Mouse (Mus musculus) forebrain, embryonic 13.5 days (tissue): ENCODE data around the gene Pih1d1. TPM values are rescaled to one million over a fixed set of nuclear protein-coding genes. Genes with fewer than 3 reads are reported as not detected.

Source experiments
- ATAC-seq: fragments of 200-750 bp; cut with Nextera tagmentation; 2 replicates; pipeline ENCODE4 v1.8.0; 2017
- H3K27ac ChIP-seq: fragments of 300-500 bp; sonication (generic); 2 replicates; pipeline ENCODE4 v1.5.1; 2015; ENCODE audit warnings: inconsistent platforms, mild to moderate bottlenecking, moderate library complexity
- H3K27me3 ChIP-seq: fragments of 300-500 bp; sonication (generic); 2 replicates; pipeline ENCODE4 v1.6.1; 2015; ENCODE audit warnings: mild to moderate bottlenecking, inconsistent platforms
- H3K36me3 ChIP-seq: fragments of 300-500 bp; sonication (generic); 2 replicates; pipeline ENCODE4 v1.6.1; 2015; ENCODE audit warnings: mild to moderate bottlenecking, inconsistent platforms; ENCODE audit not compliant: poor library complexity, severe bottlenecking
- H3K4me1 ChIP-seq: fragments of 300-500 bp; sonication (generic); 2 replicates; pipeline ENCODE4 v1.6.1; 2015; ENCODE audit warnings: inconsistent platforms
- H3K4me2 ChIP-seq: fragments of 300-500 bp; sonication (generic); 2 replicates; pipeline ENCODE4 v1.6.1; 2015; ENCODE audit warnings: inconsistent platforms, mild to moderate bottlenecking, moderate library complexity
- H3K4me3 ChIP-seq: fragments of 300-500 bp; sonication (generic); 2 replicates; pipeline ENCODE4 v1.5.1; 2015; ENCODE audit warnings: mild to moderate bottlenecking, inconsistent platforms
- H3K9ac ChIP-seq: fragments of 300-500 bp; sonication (generic); 2 replicates; pipeline ENCODE4 v1.6.1; 2015; ENCODE audit warnings: mild to moderate bottlenecking, inconsistent platforms
- H3K9me3 ChIP-seq: fragments of 300-500 bp; sonication (generic); replicated peaks from 2 replicates; pipeline ENCODE4 v1.6.1; 2016; ENCODE audit warnings: inconsistent platforms
- WGBS: fragments of 180-500 bp; shearing (Covaris S2); methylation state at CpG from one replicate; pipeline ENCODE4 v1.1.7; 2015; 5-methylcytosine and 5-hydroxymethylcytosine counted together
- microRNA counts: library from miRNA; unstranded; fragments of <30 nt; microRNA quantifications from one replicate; lab custom pipeline; 2016
- microRNA-seq: library from miRNA; unstranded; fragments of <30 nt; microRNA quantifications from one replicate; pipeline ENCODE4, GENCODE M21; 2016
- polyA plus RNA-seq: library from polyadenylated mRNA; unstranded; fragments of >200 nt; fragmentation: Nextera tagmentation; extraction: Ambion mirVana; gene quantifications from 2 replicates; pipeline ENCODE4 v1.2.1, GENCODE M21; 2015

The Pih1d1 gene
- polyA plus RNA-seq, 1 experiment from 2014 or later = 97.5 TPM

DNA sequence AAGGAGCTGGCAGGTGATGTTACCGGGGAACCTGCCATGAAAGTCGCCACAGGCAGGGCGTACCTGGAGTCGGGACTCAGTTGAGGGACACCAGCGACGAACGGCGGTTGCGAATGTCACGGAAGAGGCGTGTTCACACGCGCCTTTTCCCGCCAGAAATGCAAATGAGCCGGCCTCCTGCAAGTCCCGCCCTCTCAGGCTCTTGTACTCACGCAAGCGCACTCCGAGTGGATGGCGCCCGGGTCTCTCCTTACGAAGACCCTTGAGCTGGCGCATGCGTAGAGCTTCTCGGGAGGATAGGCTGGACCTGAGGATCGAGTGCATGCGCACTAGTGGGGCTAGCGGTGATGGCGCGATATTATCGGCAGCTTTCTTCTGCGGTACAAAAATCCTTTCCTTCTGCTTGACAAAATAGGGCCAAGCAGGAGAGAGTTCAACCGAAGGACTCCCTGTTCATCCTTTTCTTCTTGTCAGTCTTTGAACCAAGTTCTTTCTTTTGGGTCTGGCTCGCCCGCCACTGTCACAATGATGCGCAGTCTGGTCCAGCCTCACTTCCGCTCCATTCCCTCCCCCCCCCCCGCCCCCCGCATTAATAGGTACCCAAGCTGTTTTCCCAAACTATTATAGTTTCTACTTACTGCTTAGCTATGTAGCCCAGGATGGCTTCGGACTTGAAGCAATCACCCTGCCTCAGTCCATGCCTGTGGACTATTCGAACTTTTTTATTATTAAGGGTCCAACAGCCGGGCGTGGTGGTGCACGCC lies 50.5 kb downstream of the Pih1d1 start, which contains the start of gene Ccdc155:
Ccdc155 (minus strand) TSS at position 513 of the 764 bp plus-strand sequence.
- H3K36me3 ChIP-seq = no peaks in the 10 kb centered on the region
- no peaks in the 10 kb centered on the region for H3K9me3 ChIP-seq
- H3K27ac ChIP-seq = 0 out of 2 replicates have a peak within 1 kb of the TSS, but pooled peaks have one; percentile 52
- WGBS = 9% methylated on average over 44 of the region's 44 CpGs
- peak within 1 kb of the TSS; percentile 45 for H3K4me3 ChIP-seq
- H3K4me1 ChIP-seq = 0 out of 2 replicates have a peak, but pooled peaks cover 4% of the 10 kb centered on the region
- peak within 1 kb of the TSS; percentile 61 for H3K9ac ChIP-seq
- H3K27me3 ChIP-seq = peaks cover 18% of the 10 kb centered on the region
- peak; percentile 98 for ATAC-seq
- H3K4me2 ChIP-seq = peak within 1 kb of the TSS; percentile 60

DNA sequence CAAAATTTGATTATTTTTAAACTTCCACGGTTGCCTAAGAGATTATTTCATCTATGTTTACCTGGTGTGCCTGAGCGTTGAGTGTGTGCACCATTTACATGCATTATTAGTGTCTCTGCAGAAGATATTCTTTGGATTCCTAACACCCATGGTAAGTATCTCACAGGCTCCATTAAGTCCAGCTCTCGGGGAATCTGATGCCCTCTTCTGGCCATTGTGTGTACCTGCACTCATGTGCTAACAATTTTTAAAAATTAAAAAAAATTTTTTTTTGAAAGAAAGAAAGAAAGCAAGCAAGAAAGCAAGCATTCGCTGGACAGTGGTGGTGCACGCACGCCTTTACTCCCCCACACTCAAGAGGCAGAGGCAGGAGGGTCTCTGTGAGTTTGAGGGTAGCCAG lies 54.2 kb downstream of the Pih1d1 start:
- Histone ChIP-seq H3K9ac (no peak overlapping the region), H3K4me2 (no peak overlapping the region), H3K9me3 (no peaks in the 10 kb centered on the region), H3K27ac (no peak overlapping the region), H3K36me3 (no peaks in the 10 kb centered on the region), H3K4me1 (0 out of 2 replicates have a peak, but pooled peaks cover 9% of the 10 kb centered on the region), H3K27me3 (peaks cover 41% of the 10 kb centered on the region), H3K4me3 (no peak overlapping the region)
- ATAC-seq = no peak
- WGBS = 86% methylated on average over 6 of the region's 6 CpGs

MicroRNAs within 50 kb of the gene (microRNA counts, 519-probe panel; counts per million panel counts)
- 2,399 counts per million, percentile 61 among the panel's probes with 10 or more counts for microRNA mmu-miR-150 (lab: Ali Mortazavi, UCI)

Small RNAs within 50 kb of the gene (microRNA-seq; reads per million reads assigned to microRNA genes)
- gene Mir150 (20.7 reads per million, percentile 30 among the genes with 10 or more reads in this experiment), gene Mir5121 (11.3 reads per million, percentile 25 among the genes with 10 or more reads in this experiment), gene Mir7055 (not detected)

Other genes starting within 250 kb of the Pih1d1 start
- gene Ap2a1, start 224.8 kb upstream of the Pih1d1 start, polyA plus RNA-seq = 81.7 and 87.2 TPM in 2 replicates
- 0.20 TPM in 1 of 2 replicates, not detected in the other for gene Tsks, start 211.1 kb upstream of the Pih1d1 start, polyA plus RNA-seq
- gene Cpt1c, start 179.5 kb upstream of the Pih1d1 start, polyA plus RNA-seq = 40.2 and 43.1 TPM in 2 replicates
- gene Prmt1, start 167.7 kb upstream of the Pih1d1 start, polyA plus RNA-seq = 815 and 859 TPM in 2 replicates
- gene Irf3, start 156.7 kb upstream of the Pih1d1 start, polyA plus RNA-seq = 67.9 and 72.7 TPM in 2 replicates
- gene Bcl2l12, start 155.6 kb upstream of the Pih1d1 start, polyA plus RNA-seq = 40.5 and 45.6 TPM in 2 replicates
- 35.8 and 38.9 TPM in 2 replicates for gene Scaf1, start 137.9 kb upstream of the Pih1d1 start, polyA plus RNA-seq
- gene Rras, start 136.3 kb upstream of the Pih1d1 start, polyA plus RNA-seq = 9.4 and 10.2 TPM in 2 replicates
- gene Prr12, start 101.4 kb upstream of the Pih1d1 start, polyA plus RNA-seq = 14.9 and 17.2 TPM in 2 replicates
- gene Nosip, start 91.9 kb upstream of the Pih1d1 start, polyA plus RNA-seq = 52.7 and 58.5 TPM in 2 replicates
- gene Prrg2, start 91.6 kb upstream of the Pih1d1 start, polyA plus RNA-seq = 14.7 and 14.8 TPM in 2 replicates
- gene Rcn3, start 62.1 kb upstream of the Pih1d1 start, polyA plus RNA-seq = 61.3 and 62.0 TPM in 2 replicates
- 8.0 and 9.9 TPM in 2 replicates for gene Fcgrt, start 50.5 kb upstream of the Pih1d1 start, polyA plus RNA-seq
- 1,342 and 1,406 TPM in 2 replicates for gene Rps11, start 29.9 kb upstream of the Pih1d1 start, polyA plus RNA-seq
- 998 and 1,188 TPM in 2 replicates for gene Rpl13a, start 25.5 kb upstream of the Pih1d1 start, polyA plus RNA-seq
- 0.13 and 0.31 TPM in 2 replicates for gene Gm45713, start 18.1 kb upstream of the Pih1d1 start, polyA plus RNA-seq
- gene Flt3l, start 17.9 kb upstream of the Pih1d1 start, polyA plus RNA-seq = 0.79 and 0.92 TPM in 2 replicates
- gene Aldh16a1, start 281 bp downstream of the Pih1d1 start, polyA plus RNA-seq = 35.6 and 36.4 TPM in 2 replicates
- 9.3 and 14.2 TPM in 2 replicates for gene Slc17a7, start 9.6 kb downstream of the Pih1d1 start, polyA plus RNA-seq
- not detected in 2 replicates for gene Gfy, start 25.3 kb downstream of the Pih1d1 start, polyA plus RNA-seq
- gene Pth2, start 26.7 kb downstream of the Pih1d1 start, polyA plus RNA-seq = not detected in 2 replicates
- 0.87 and 0.93 TPM in 2 replicates for gene Ccdc155, start 50.6 kb downstream of the Pih1d1 start, polyA plus RNA-seq
- gene Dkkl1, start 57.8 kb downstream of the Pih1d1 start, polyA plus RNA-seq = 0.59 and 0.63 TPM in 2 replicates
- 181 and 198 TPM in 2 replicates for gene Tead2, start 61.5 kb downstream of the Pih1d1 start, polyA plus RNA-seq
- 0.96 and 1.3 TPM in 2 replicates for gene Cd37, start 84.8 kb downstream of the Pih1d1 start, polyA plus RNA-seq
- gene Slc6a16, start 86.8 kb downstream of the Pih1d1 start, polyA plus RNA-seq = 0.11 and 0.23 TPM in 2 replicates
- not detected in 2 replicates for gene Slc6a21, start 123.2 kb downstream of the Pih1d1 start, polyA plus RNA-seq
- 5.0 and 6.4 TPM in 2 replicates for gene Trpm4, start 179.5 kb downstream of the Pih1d1 start, polyA plus RNA-seq
- 0.06 TPM in 1 of 2 replicates, not detected in the other for gene Hrc, start 181.0 kb downstream of the Pih1d1 start, polyA plus RNA-seq
- 12.0 and 12.7 TPM in 2 replicates for gene Ppfia3, start 212.7 kb downstream of the Pih1d1 start, polyA plus RNA-seq
- gene Lin7b, start 216.3 kb downstream of the Pih1d1 start, polyA plus RNA-seq = 2.9 and 4.5 TPM in 2 replicates
- gene Snrnp70, start 241.4 kb downstream of the Pih1d1 start, polyA plus RNA-seq = 250 and 254 TPM in 2 replicates